Mouse (Mus musculus): ENCODE data around the gene Sap30bp.

- TF ChIP-seq POLR2A (IDR thresholded peaks at IDR 0.05; ENCODE audit: insufficient read depth, low read depth, low read length) (no peak), CTCF (IDR thresholded peaks at IDR 0.05) (no peak), EP300 (IDR thresholded peaks at IDR 0.05; ENCODE audit: insufficient read depth, low read depth, low read length) (no peak)
Observed at GRCm38 (mm10) chr11:115950719-115951118, 17.6 kb downstream of the Sap30bp start.
